ENCODE assay signal across 22 mouse cellular contexts in genomic region chrX:98869165-98869564, GRCm38 (mm10). TPM values are rescaled to one million over a fixed set of nuclear protein-coding genes. Genes with fewer than 3 reads are reported as not detected.
"Had no signal": no experiment of that assay in that cellular context is flagged by ENCODE, and none has a peak within 500 bp of the region (broad histone marks: within the 10 kb centered on the region; RNA-seq: fewer than 3 reads in every experiment).

No protein-coding gene starts in this region.

- H3K4me3 ChIP-seq: intestine, embryonic 15.5 days; kidney, embryonic 15.5 days; limb, embryonic 12.5 days; limb, embryonic 15.5 days; midbrain, embryonic 10.5 days; midbrain, embryonic 13.5 days had no signal

- H3K9me3 ChIP-seq: intestine, embryonic 15.5 days; kidney, embryonic 15.5 days; limb, embryonic 12.5 days; limb, embryonic 15.5 days; midbrain, embryonic 10.5 days; midbrain, embryonic 13.5 days had no signal

- DNase-seq: kidney, adult 11 months; kidney, adult 8-10 months; kidney, postnatal 10 days; left cerebral cortex, postnatal 4 days; liver, postnatal 0 days; lung, embryonic 14.5 days; right cerebral cortex, adult 18-20 months; thymus, adult 2 months; thymus, postnatal 14 days; thymus, postnatal 4 days had no signal

- H3K27ac ChIP-seq: intestine, embryonic 15.5 days; kidney, embryonic 15.5 days; limb, embryonic 12.5 days; limb, embryonic 15.5 days; liver, embryonic 14.5 days; midbrain, embryonic 10.5 days; midbrain, embryonic 13.5 days; stomach, postnatal 0 days had no signal

- H3K9ac ChIP-seq: intestine, embryonic 15.5 days; kidney, embryonic 15.5 days; limb, embryonic 12.5 days; limb, embryonic 15.5 days; liver, embryonic 14.5 days; liver, postnatal 0 days; lung, embryonic 14.5 days; midbrain, embryonic 13.5 days had no signal

- H3K27me3 ChIP-seq: intestine, embryonic 15.5 days; limb, embryonic 15.5 days had no signal

- H3K4me1 ChIP-seq: intestine, embryonic 15.5 days; kidney, embryonic 15.5 days; limb, embryonic 12.5 days; limb, embryonic 15.5 days; midbrain, embryonic 10.5 days; midbrain, embryonic 13.5 days had no signal

- ATAC-seq: intestine, embryonic 15.5 days; liver, postnatal 0 days; lung, postnatal 0 days; midbrain, embryonic 13.5 days; midbrain, embryonic 16.5 days had no signal

- H3K4me2 ChIP-seq: intestine, embryonic 15.5 days; kidney, embryonic 15.5 days; limb, embryonic 12.5 days; limb, embryonic 15.5 days; liver, embryonic 11.5 days; lung, embryonic 14.5 days; midbrain, embryonic 13.5 days had no signal

- H3K36me3 ChIP-seq: intestine, embryonic 15.5 days; kidney, embryonic 15.5 days; limb, embryonic 12.5 days; limb, embryonic 15.5 days; midbrain, embryonic 10.5 days; midbrain, embryonic 13.5 days had no signal

RNA-seq across cellular contexts. Expression of gene Ophn1, which starts 21.7 kb away (rescaled TPM):
- total RNA-seq: monocyte, adult 5-6 weeks had no signal
